Comparison of ENCODE assay signal across 27 mouse cellular contexts in the genomic region with DNA sequence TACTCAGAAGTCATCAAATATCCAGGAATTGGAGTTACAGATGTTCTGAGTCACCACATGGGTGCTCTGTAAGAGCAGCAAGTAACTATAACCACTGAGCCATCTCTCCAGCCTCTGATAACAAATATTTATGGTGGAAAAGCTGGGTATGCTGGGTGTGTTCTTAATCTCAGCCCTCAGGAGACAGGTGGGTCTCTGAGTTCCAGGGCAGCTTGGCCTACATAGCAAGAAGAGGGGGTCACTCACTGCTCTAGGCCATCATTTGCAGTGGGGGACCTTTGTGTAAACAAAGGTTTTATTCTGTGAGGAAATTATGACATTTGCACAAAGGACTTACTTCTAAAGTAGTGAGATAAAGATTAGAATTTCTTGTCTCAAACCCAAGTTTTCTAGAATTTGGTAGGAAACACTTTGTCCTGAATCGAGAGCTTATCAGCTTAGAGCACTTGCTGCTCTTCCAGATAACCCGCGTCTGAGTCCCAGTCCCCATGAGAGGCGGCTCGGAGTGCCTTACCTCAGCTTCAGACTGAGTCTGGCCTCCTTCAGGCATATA. TPM values are rescaled to one million over a fixed set of nuclear protein-coding genes. Genes with fewer than 3 reads are reported as not detected.
A peak's percentile ranks its signal among the peaks of the same experiment; 100 is the strongest.
DNase-seq lines count a peak whose midpoint lies in the region; ATAC-seq and TF ChIP-seq lines count a peak whose summit lies in the region.
"Had no signal": no experiment of that assay in that cellular context is flagged by ENCODE, and none has a peak within 500 bp of the region (broad histone marks: within the 10 kb centered on the region; RNA-seq: fewer than 3 reads in every experiment).

No protein-coding gene starts in this region.

- H3K27ac ChIP-seq in liver, embryonic 11.5 days (ENCODE audit: low read depth, low read length), result peak overlapping the region; percentile 84
- H3K27ac ChIP-seq in intestine, postnatal 0 days (ENCODE audit: low read depth, low read length), result no peak overlapping the region
- H3K27ac ChIP-seq: heart, embryonic 15.5 days; kidney, embryonic 15.5 days; limb, embryonic 15.5 days had no signal

- peak; percentile 16 for DNase-seq in spleen, adult 12 weeks (ENCODE audit: low spot score)
- DNase-seq in spleen, postnatal 14 days (ENCODE audit: low spot score in 2 of 2), result no peak
- peak; percentile 81 for DNase-seq in c-Kit-positive CD71-positive TER-119-negative erythroid progenitor cells, embryonic 14.5 days (ENCODE audit: low read depth)
- DNase-seq in liver, embryonic 11.5 days (ENCODE audit: low spot score), result no peak
- no peak for DNase-seq in thymus, postnatal 4 days
- no peak for DNase-seq in right cerebral cortex, postnatal 10 days (ENCODE audit: low spot score in 2 of 2)
- DNase-seq: adrenal gland, adult 2 months; cerebellum, adult 18-20 months; cerebellum, postnatal 36 days; gastrocnemius, postnatal 10 days; heart, adult 11 months; right cerebral cortex, postnatal 25 days had no signal

- H3K36me3 ChIP-seq in liver, embryonic 11.5 days (ENCODE audit: control insufficient read depth, insufficient read depth, low read length), result peaks cover 40% of the 10 kb centered on the region
- H3K36me3 ChIP-seq in intestine, postnatal 0 days (ENCODE audit: control insufficient read depth, insufficient read depth), result peaks cover 77% of the 10 kb centered on the region

- H3K4me2 ChIP-seq in liver, embryonic 11.5 days, result peak overlapping the region; percentile 3
- no peak overlapping the region for H3K4me2 ChIP-seq in intestine, postnatal 0 days (replicated peaks; ENCODE audit: low read depth)
- H3K4me2 ChIP-seq: heart, embryonic 15.5 days; kidney, embryonic 15.5 days; limb, embryonic 15.5 days had no signal

- no peak overlapping the region for H3K9ac ChIP-seq in liver, embryonic 11.5 days (ENCODE audit: low read depth, low read length)
- H3K9ac ChIP-seq in intestine, postnatal 0 days (ENCODE audit: low read depth, low read length), result no peak overlapping the region
- H3K9ac ChIP-seq: heart, embryonic 15.5 days; kidney, embryonic 15.5 days; limb, embryonic 15.5 days had no signal

- no peak overlapping the region for H3K4me3 ChIP-seq in liver, embryonic 11.5 days (ENCODE audit: low read depth, low read length)
- no peak overlapping the region for H3K4me3 ChIP-seq in intestine, postnatal 0 days (ENCODE audit: low read depth, low read length)
- H3K4me3 ChIP-seq: heart, embryonic 15.5 days; kidney, embryonic 15.5 days; limb, embryonic 15.5 days; megakaryocyte, embryonic 14.5 days had no signal

- no peaks in the 10 kb centered on the region for H3K9me3 ChIP-seq in liver, embryonic 11.5 days (ENCODE audit: control insufficient read depth, low read length)
- no peaks in the 10 kb centered on the region for H3K9me3 ChIP-seq in intestine, postnatal 0 days (ENCODE audit: control insufficient read depth)
- H3K9me3 ChIP-seq: heart, embryonic 15.5 days; kidney, embryonic 15.5 days; limb, embryonic 15.5 days; megakaryocyte, embryonic 14.5 days had no signal

- no peaks in the 10 kb centered on the region for H3K27me3 ChIP-seq in liver, embryonic 11.5 days (replicated peaks; ENCODE audit: control insufficient read depth, insufficient read depth, low read length)
- no peaks in the 10 kb centered on the region for H3K27me3 ChIP-seq in intestine, postnatal 0 days (replicated peaks; ENCODE audit: control insufficient read depth, insufficient read depth, low read length)
- H3K27me3 ChIP-seq: heart, embryonic 15.5 days; kidney, embryonic 15.5 days; limb, embryonic 15.5 days; megakaryocyte, embryonic 14.5 days had no signal

- peaks cover 19% of the 10 kb centered on the region for H3K4me1 ChIP-seq in liver, embryonic 11.5 days (replicated peaks; ENCODE audit: control insufficient read depth, insufficient read depth, low read length)
- H3K4me1 ChIP-seq in intestine, postnatal 0 days (replicated peaks; ENCODE audit: control insufficient read depth, insufficient read depth, low read length), result no peaks in the 10 kb centered on the region
- H3K4me1 ChIP-seq: heart, embryonic 15.5 days; kidney, embryonic 15.5 days; limb, embryonic 15.5 days had no signal

- TF ChIP-seq CTCF in intestine, postnatal 0 days (IDR thresholded peaks at IDR 0.05; ENCODE audit: low read depth), result no peak

- peak; percentile 97 for ATAC-seq in liver, embryonic 11.5 days (replicated peaks; ENCODE audit: low FRiP score)
- ATAC-seq in megakaryocyte progenitor cell, adult 5-6 weeks (replicated peaks; ENCODE audit: poor library complexity), result peak; percentile 97
- ATAC-seq in intestine, postnatal 0 days, result no peak
- ATAC-seq: forebrain, embryonic 14.5 days; hindbrain, embryonic 16.5 days; intestine, embryonic 16.5 days; lung, postnatal 0 days; midbrain, embryonic 16.5 days had no signal

- WGBS in liver, embryonic 11.5 days, result 39% methylated on average over 5 of the region's 5 CpGs
- WGBS in intestine, postnatal 0 days, result 78% methylated on average over 5 of the region's 5 CpGs

RNA-seq across cellular contexts. Expression of gene Rmdn3, which starts 20.4 kb away (rescaled TPM):
- polyA plus RNA-seq in liver, embryonic 11.5 days (2014; fragmentation: Nextera tagmentation; extraction: Ambion mirVana), result 75.7 and 80.6 TPM in 2 replicates
- total RNA-seq in megakaryocyte progenitor cell, adult 5-6 weeks (2015), result 19.5 and 21.0 TPM in 2 replicates
- 39.8 and 44.2 TPM in 2 replicates for total RNA-seq in megakaryocyte progenitor cell, adult 5-6 weeks (2017)
- polyA plus RNA-seq in intestine, postnatal 0 days (2015; fragmentation: Nextera tagmentation; extraction: Ambion mirVana), result 177 and 185 TPM in 2 replicates

RNA-seq across cellular contexts. Expression of gene Rad51, which starts 23.8 kb away (rescaled TPM):
- 62.0 and 64.0 TPM in 2 replicates for polyA plus RNA-seq in liver, embryonic 11.5 days (2014; fragmentation: Nextera tagmentation; extraction: Ambion mirVana)
- 35.8 and 37.2 TPM in 2 replicates for total RNA-seq in megakaryocyte progenitor cell, adult 5-6 weeks (2015)
- 33.6 and 33.8 TPM in 2 replicates for total RNA-seq in megakaryocyte progenitor cell, adult 5-6 weeks (2017)
- polyA plus RNA-seq in intestine, postnatal 0 days (2015; fragmentation: Nextera tagmentation; extraction: Ambion mirVana), result 8.6 and 10.3 TPM in 2 replicates

RNA-seq across cellular contexts. Expression of gene Gchfr, which starts 31.2 kb away (rescaled TPM):
- 33.6 and 36.4 TPM in 2 replicates for polyA plus RNA-seq in liver, embryonic 11.5 days (2014; fragmentation: Nextera tagmentation; extraction: Ambion mirVana)
- 0.42 and 4.3 TPM in 2 replicates for total RNA-seq in megakaryocyte progenitor cell, adult 5-6 weeks (2015)
- not detected in 2 replicates for total RNA-seq in megakaryocyte progenitor cell, adult 5-6 weeks (2017)
- polyA plus RNA-seq in intestine, postnatal 0 days (2015; fragmentation: Nextera tagmentation; extraction: Ambion mirVana), result 124 and 136 TPM in 2 replicates
- total RNA-seq: layer of hippocampus, postnatal 25 days; left cerebral cortex, postnatal 36 days had no signal

RNA-seq across cellular contexts. Expression of gene Gm14137, which starts 37.9 kb away (rescaled TPM):
- 0.23 and 0.25 TPM in 2 replicates for polyA plus RNA-seq in liver, embryonic 11.5 days (2014; fragmentation: Nextera tagmentation; extraction: Ambion mirVana)
- not detected in 2 replicates for total RNA-seq in megakaryocyte progenitor cell, adult 5-6 weeks (2015)
- not detected in 2 replicates for total RNA-seq in megakaryocyte progenitor cell, adult 5-6 weeks (2017)
- 0.08 and 0.18 TPM in 2 replicates for polyA plus RNA-seq in intestine, postnatal 0 days (2015; fragmentation: Nextera tagmentation; extraction: Ambion mirVana)
- total RNA-seq: hematopoietic stem cell, adult 5-6 weeks; layer of hippocampus, postnatal 25 days; left cerebral cortex, postnatal 36 days had no signal
- polyA plus RNA-seq: urinary bladder, adult 2 months had no signal

Comparison
In these comparisons a context has a peak if more than half of its experiments do, and no peak if none do; other contexts are left out.
1. DNase-seq: peak in spleen, adult 12 weeks (single experiment) and c-Kit-positive CD71-positive TER-119-negative erythroid progenitor cells, embryonic 14.5 days (single experiment); none in spleen, postnatal 14 days (0 of 2), liver, embryonic 11.5 days (single experiment), thymus, postnatal 4 days (single experiment) and right cerebral cortex, postnatal 10 days (0 of 2).